Mouse (Mus musculus) heart, postnatal 0 days (tissue): Measurements from ENCODE around the gene Myo18b. TPM values are rescaled to one million over a fixed set of nuclear protein-coding genes. Genes with fewer than 3 reads are reported as not detected.

Experiments
- ATAC-seq: fragments of 200-750 bp; cut with Nextera tagmentation; 2 replicates; pipeline ENCODE4 v1.8.0; 2017; ENCODE audit warnings: low read depth, moderate number of reproducible peaks, moderate library complexity; ENCODE audit not compliant: insufficient read depth
- DNase-seq: peaks from one replicate; pipeline ENCODE4 v3.0.0-alpha.2; 2016; ENCODE audit warnings: low spot score
- H3K27ac ChIP-seq: fragments of 300-500 bp; sonication (generic); 2 replicates; pipeline ENCODE4 v1.5.1; 2014; ENCODE audit warnings: low read depth, mild to moderate bottlenecking
- H3K27me3 ChIP-seq: fragments of 300-500 bp; sonication (generic); 2 replicates; pipeline ENCODE4 v1.6.1; 2014; ENCODE audit warnings: low read length, mixed read lengths; ENCODE audit not compliant: control insufficient read depth, insufficient read depth
- H3K36me3 ChIP-seq: fragments of 300-500 bp; sonication (generic); replicated peaks from 2 replicates; pipeline ENCODE4 v1.6.1; 2014; ENCODE audit warnings: low read length, mixed read lengths; ENCODE audit not compliant: control insufficient read depth, insufficient read depth
- H3K4me1 ChIP-seq: fragments of 300-500 bp; sonication (generic); 2 replicates; pipeline ENCODE4 v1.6.1; 2014; ENCODE audit warnings: antibody characterized with exemption; ENCODE audit not compliant: control insufficient read depth, insufficient read depth
- H3K4me2 ChIP-seq: fragments of 300-500 bp; sonication (generic); 2 replicates; pipeline ENCODE4 v1.6.1; 2014; ENCODE audit warnings: low read depth, mild to moderate bottlenecking, low read length, moderate library complexity
- H3K4me3 ChIP-seq: fragments of 300-500 bp; sonication (generic); 2 replicates; pipeline ENCODE4 v1.5.1; 2014; ENCODE audit warnings: low read depth, low read length
- H3K9ac ChIP-seq: fragments of 300-500 bp; sonication (generic); replicated peaks from 2 replicates; pipeline ENCODE4 v1.6.1; 2014; ENCODE audit warnings: low read depth, low read length, mixed read lengths
- H3K9me3 ChIP-seq: fragments of 300-500 bp; sonication (generic); replicated peaks from 2 replicates; pipeline ENCODE4 v1.6.1; 2016; ENCODE audit warnings: low read length; ENCODE audit not compliant: control insufficient read depth
- CTCF ChIP-seq: IDR thresholded peaks from 2 replicates; pipeline ENCODE4 v1.5.1; 2016; ENCODE audit warnings: antibody characterized with exemption, control low read depth, low read depth
- EP300 ChIP-seq: IDR thresholded peaks from 2 replicates; pipeline ENCODE4 v1.6.1; 2016; ENCODE audit warnings: antibody characterized with exemption, low read depth
- WGBS: fragments of 180-500 bp; shearing (Covaris S2); extraction: QIAGEN DNeasy Blood & Tissue Kit; methylation state at CpG from one replicate; pipeline ENCODE4 v1.1.7; 2014; 5-methylcytosine and 5-hydroxymethylcytosine counted together
- polyA plus RNA-seq: library from polyadenylated mRNA; unstranded; fragments of >200 nt; fragmentation: Nextera tagmentation; extraction: Ambion mirVana; gene quantifications from 2 replicates; pipeline ENCODE4 v1.2.1, GENCODE M21; 2015
- total RNA-seq: library from RNA; depleted of rRNA; stranded (reverse); fragments of >200 nt; gene quantifications from 2 replicates; pipeline ENCODE4 v1.2.3, GENCODE M21; 2014; ENCODE audit warnings: low replicate concordance

Myo18b gene
- total and polyA plus RNA-seq, 2 experiments from 2014 or later = 26.5 to 110 TPM

GRCm38 (mm10) chr5:112893462-112894060 is 2.6 kb downstream of the Myo18b start:
- ATAC-seq = no peak
- Histone ChIP-seq H3K9ac (no peak overlapping the region), H3K4me1 (peaks cover 8% of the 10 kb centered on the region; the same call in 1 of the 2 replicates), H3K36me3 (no peaks in the 10 kb centered on the region; the same call in 1 of the 2 replicates), H3K4me2 (peak overlapping the region; percentile 57), H3K9me3 (no peaks in the 10 kb centered on the region), H3K27ac (no peak overlapping the region; the same call in 1 of the 2 replicates), H3K27me3 (no peaks in the 10 kb centered on the region), H3K4me3 (no peak overlapping the region)
- 48% methylated on average over 5 of the region's 5 CpGs for WGBS
- DNase-seq = no peak
- TF ChIP-seq EP300 = no peak
- TF ChIP-seq CTCF = no peak

DNA sequence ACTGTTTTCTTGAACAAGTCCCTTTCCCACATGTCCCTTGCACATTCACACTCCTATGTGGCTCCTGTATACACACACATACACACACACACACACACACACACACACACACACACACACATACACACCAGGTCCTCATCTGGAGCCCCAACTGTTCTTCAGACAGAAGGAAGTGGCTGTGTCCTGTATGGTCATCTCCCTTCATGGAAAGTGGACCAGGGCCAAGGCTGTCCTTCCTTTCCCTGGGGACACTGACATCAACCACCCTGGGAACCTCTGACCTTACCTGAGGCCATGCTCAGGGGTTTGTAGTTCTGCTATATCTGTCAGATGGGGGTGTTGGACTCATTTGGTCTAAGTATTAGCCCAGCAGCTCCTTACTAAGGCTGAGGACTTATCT is 3.8 kb downstream of the Myo18b start:
- ATAC-seq = no peak
- TF ChIP-seq EP300 (no peak), CTCF (no peak)
- H3K27ac ChIP-seq = 0 out of 2 replicates have a peak overlapping the region, but pooled peaks have one; percentile 17
- H3K36me3 ChIP-seq = no peaks in the 10 kb centered on the region; the same call in 1 of the 2 replicates
- H3K27me3 ChIP-seq = no peaks in the 10 kb centered on the region
- H3K9ac ChIP-seq = no peak overlapping the region
- peaks cover 17% of the 10 kb centered on the region for H3K4me1 ChIP-seq
- peak overlapping the region; percentile 21; the same call in 1 of the 2 replicates for H3K4me2 ChIP-seq
- no peak overlapping the region for H3K4me3 ChIP-seq
- DNase-seq = no peak
- H3K9me3 ChIP-seq = no peaks in the 10 kb centered on the region

GRCm38 (mm10) chr5:112888651-112889050 is 7.5 kb downstream of the Myo18b start:
- Histone ChIP-seq H3K27me3 (no peaks in the 10 kb centered on the region), H3K36me3 (peaks cover 3% of the 10 kb centered on the region; the same call in 1 of the 2 replicates), H3K9ac (no peak overlapping the region), H3K4me2 (0 out of 2 replicates have a peak overlapping the region, but pooled peaks have one; percentile 7), H3K27ac (peak overlapping the region; percentile 91), H3K4me1 (peaks cover 32% of the 10 kb centered on the region), H3K4me3 (no peak overlapping the region), H3K9me3 (no peaks in the 10 kb centered on the region)
- no peak for TF ChIP-seq EP300
- TF ChIP-seq CTCF = no peak
- WGBS = 33% methylated on average over 7 of the region's 7 CpGs
- DNase-seq = no peak
- ATAC-seq = no peak

DNA sequence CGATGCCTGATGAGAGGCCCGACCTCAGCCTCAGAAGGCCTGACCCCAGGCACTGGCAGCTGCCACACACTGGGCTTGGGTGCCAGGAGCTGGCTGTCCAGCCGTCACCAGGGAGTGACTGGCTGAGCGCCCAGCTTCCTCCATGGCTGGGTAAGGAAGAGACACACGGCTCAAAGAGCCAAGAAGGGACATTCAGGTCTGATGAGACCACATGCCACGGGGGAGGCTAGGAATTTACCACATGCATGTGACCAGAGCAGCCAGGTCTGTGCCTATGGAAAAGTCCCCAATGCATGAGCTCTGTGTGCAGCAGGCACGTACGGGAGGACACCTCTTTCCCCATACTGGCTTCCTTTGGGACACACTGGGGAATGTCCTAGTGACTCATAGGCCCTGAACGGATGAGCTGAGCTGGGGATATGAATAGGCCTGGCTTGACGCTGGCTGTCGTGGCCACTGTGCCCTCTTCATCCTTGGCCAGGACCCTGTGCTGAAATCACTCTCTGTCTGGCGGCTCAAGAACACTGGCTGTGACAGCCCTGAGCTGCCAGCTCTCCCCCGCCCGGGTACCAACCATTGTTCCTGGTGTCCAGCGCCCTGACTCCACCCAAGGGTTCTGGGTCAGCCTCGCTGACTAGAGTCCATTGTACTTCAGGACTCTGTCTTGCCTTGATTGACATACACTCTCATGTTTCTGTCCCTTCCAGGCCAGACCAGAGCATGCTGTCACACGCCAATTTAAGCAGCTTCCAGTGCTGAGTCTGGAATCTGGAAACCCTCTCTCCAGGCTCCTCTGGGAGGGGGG is 9.3 kb downstream of the Myo18b start:
- DNase-seq (peak; percentile 82), ATAC-seq (peak; percentile 84)
- WGBS = 20% methylated on average over 17 of the region's 17 CpGs
- Histone ChIP-seq H3K27ac (peak overlapping the region; percentile 91), H3K9ac (peak overlapping the region; percentile 19; the same call in 1 of the 2 replicates), H3K4me1 (peaks cover 29% of the 10 kb centered on the region), H3K9me3 (no peaks in the 10 kb centered on the region), H3K4me3 (no peak overlapping the region), H3K4me2 (peak overlapping the region; percentile 15), H3K27me3 (no peaks in the 10 kb centered on the region), H3K36me3 (peaks cover 3% of the 10 kb centered on the region; the same call in 1 of the 2 replicates)
- TF ChIP-seq EP300 = no peak
- TF ChIP-seq CTCF = no peak

GRCm38 (mm10) chr5:112877391-112878115 is 18.6 kb downstream of the Myo18b start:
- H3K27ac ChIP-seq = no peak overlapping the region
- no peak overlapping the region for H3K4me3 ChIP-seq
- H3K4me2 ChIP-seq = no peak overlapping the region
- no peaks in the 10 kb centered on the region for H3K27me3 ChIP-seq
- ATAC-seq (no peak), DNase-seq (no peak)
- H3K4me1 ChIP-seq = no peaks in the 10 kb centered on the region
- peaks cover 52% of the 10 kb centered on the region for H3K36me3 ChIP-seq
- no peak for TF ChIP-seq EP300
- no peak for TF ChIP-seq CTCF
- H3K9me3 ChIP-seq = no peaks in the 10 kb centered on the region
- no peak overlapping the region for H3K9ac ChIP-seq
- 61% methylated on average over 14 of the region's 14 CpGs for whole genome bisulfite sequencing
